Mouse (Mus musculus) MEL (cell line): Measurements from ENCODE around the gene Abhd2. TPM values are rescaled to one million over a fixed set of nuclear protein-coding genes. Genes with fewer than 3 reads are reported as not detected.

Experiments
- DNase-seq: peaks from one replicate; pipeline ENCODE4 v3.0.0; 2011; ENCODE audit warnings: low read depth, low spot score
- H3K27ac ChIP-seq: 2 replicates; pipeline ENCODE4 v1.5.1; 2012; ENCODE audit warnings: low read depth, mild to moderate bottlenecking, control low read depth, low read length, moderate library complexity; ENCODE audit not compliant: control insufficient read depth
- H3K27me3 ChIP-seq, 2 experiments: fragments of 150-350 bp in 1 of 2; sonication (generic) in 1 of 2; 2 replicates each; pipeline ENCODE4 v1.6.1; 2012; ENCODE audit warnings: low read length in 2 of 2, mild to moderate bottlenecking in 2 of 2, improper control_type of control experiment in 1 of 2, moderate library complexity in 1 of 2; ENCODE audit not compliant: insufficient read depth in 2 of 2, control insufficient read depth in 1 of 2
- H3K36me3 ChIP-seq, 2 experiments: 2 replicates each; pipeline ENCODE4 v1.6.1; 2012 to 2014; ENCODE audit warnings: low read length in 2 of 2, improper control_type of control experiment in 1 of 2, inconsistent platforms in 1 of 2, mild to moderate bottlenecking in 1 of 2; ENCODE audit not compliant: insufficient read depth in 2 of 2, control insufficient read depth in 1 of 2
- H3K4me1 ChIP-seq, 2 experiments: fragments of 150-350 bp in 1 of 2; sonication (generic) in 1 of 2; 2 replicates each; pipeline ENCODE4 v1.6.1; 2012; ENCODE audit warnings: low read length in 2 of 2, improper control_type of control experiment in 1 of 2, mild to moderate bottlenecking in 1 of 2; ENCODE audit not compliant: insufficient read depth in 2 of 2, control insufficient read depth in 1 of 2
- H3K4me3 ChIP-seq, 2 experiments: fragments of 150-350 bp in 1 of 2; sonication (generic) in 1 of 2; 2 replicates each; pipeline ENCODE4 v1.5.1; 2012; ENCODE audit warnings: low read depth in 2 of 2, low read length in 2 of 2, mild to moderate bottlenecking in 2 of 2, moderate library complexity in 2 of 2, control low read depth in 1 of 2, improper control_type of control experiment in 1 of 2; ENCODE audit not compliant: control insufficient read depth in 1 of 2, insufficient read depth in 1 of 2
- H3K79me2 ChIP-seq: 2 replicates; pipeline ENCODE4 v1.6.1; 2012; ENCODE audit warnings: mild to moderate bottlenecking, low read length, moderate library complexity; ENCODE audit not compliant: control insufficient read depth, poor library complexity, insufficient read depth
- H3K9ac ChIP-seq: 2 replicates; pipeline ENCODE4 v1.6.1; 2012; ENCODE audit warnings: low read depth, mild to moderate bottlenecking, control low read depth, low read length, moderate library complexity; ENCODE audit not compliant: control insufficient read depth, poor library complexity, severe bottlenecking
- H3K9me3 ChIP-seq: fragments of 150-350 bp; sonication (generic); replicated peaks from 2 replicates; pipeline ENCODE4 v1.6.1; 2012; ENCODE audit warnings: mild to moderate bottlenecking, low read length, improper control_type of control experiment, moderate library complexity; ENCODE audit not compliant: insufficient read depth
- BHLHE40 ChIP-seq: IDR thresholded peaks from 2 replicates; pipeline ENCODE4 v1.6.1; 2012; ENCODE audit warnings: low read depth, mild to moderate bottlenecking, inconsistent platforms, low read length, improper control_type of control experiment, borderline replicate concordance
- CHD1 ChIP-seq: IDR thresholded peaks from 2 replicates; pipeline ENCODE4 v1.6.1; 2012; ENCODE audit warnings: low read depth, mild to moderate bottlenecking, inconsistent platforms, low read length, improper control_type of control experiment
- CHD2 ChIP-seq: IDR thresholded peaks from 2 replicates; pipeline ENCODE4 v1.6.1; 2011; ENCODE audit warnings: low read length, improper control_type of control experiment
- ELF1 ChIP-seq: IDR thresholded peaks from 2 replicates; pipeline ENCODE4 v1.6.1; 2014; ENCODE audit warnings: low read depth, mild to moderate bottlenecking, inconsistent platforms, low read length, improper control_type of control experiment, moderate library complexity
- ETS1 ChIP-seq: IDR thresholded peaks from 2 replicates; pipeline ENCODE4 v1.6.1; 2012; ENCODE audit warnings: low read depth, mild to moderate bottlenecking, inconsistent platforms, low read length, improper control_type of control experiment, moderate library complexity
- GATA1 ChIP-seq: IDR thresholded peaks from 2 replicates; pipeline ENCODE4 v1.6.1; 2011; ENCODE audit warnings: low read depth, low read length, improper control_type of control experiment
- HCFC1 ChIP-seq: IDR thresholded peaks from 2 replicates; pipeline ENCODE4 v1.6.1; 2012; ENCODE audit warnings: low read depth, mild to moderate bottlenecking, inconsistent platforms, low read length, improper control_type of control experiment, moderate library complexity
- JUND ChIP-seq: IDR thresholded peaks from 2 replicates; pipeline ENCODE4 v1.6.1; 2011; ENCODE audit warnings: low read depth, mild to moderate bottlenecking, improper control_type of control experiment, low read length
- KAT2A ChIP-seq: conservative IDR thresholded peaks from 2 replicates; pipeline ENCODE4 v1.6.1; 2012; ENCODE audit warnings: low read depth, low read length, improper control_type of control experiment, inconsistent platforms
- MXI1 ChIP-seq: IDR thresholded peaks from 2 replicates; pipeline ENCODE4 v1.6.1; 2011; ENCODE audit warnings: mild to moderate bottlenecking, low read depth, low read length, improper control_type of control experiment
- MYC ChIP-seq: IDR thresholded peaks from 2 replicates; pipeline ENCODE4 v1.6.1; 2011; ENCODE audit warnings: low read depth, mild to moderate bottlenecking, low read length, improper control_type of control experiment, moderate library complexity
- NRF1 ChIP-seq: IDR thresholded peaks from 2 replicates; pipeline ENCODE4 v1.6.1; 2014; ENCODE audit warnings: low read depth, mild to moderate bottlenecking, inconsistent platforms, low read length, improper control_type of control experiment, moderate library complexity; ENCODE audit not compliant: poor library complexity, insufficient read depth, severe bottlenecking
- POLR2AphosphoS5 ChIP-seq: IDR thresholded peaks from 2 replicates; pipeline ENCODE4 v1.6.1; 2012; ENCODE audit warnings: low read depth, borderline replicate concordance, mild to moderate bottlenecking, inconsistent platforms, low read length, moderate library complexity, mixed read lengths
- SIN3A ChIP-seq: IDR thresholded peaks from 2 replicates; pipeline ENCODE4 v1.6.1; 2012; ENCODE audit warnings: low read length, improper control_type of control experiment, inconsistent platforms
- TAL1 ChIP-seq: IDR thresholded peaks from 2 replicates; pipeline ENCODE4 v1.6.1; 2012; ENCODE audit warnings: mild to moderate bottlenecking, inconsistent platforms, low read length, moderate library complexity, mixed read lengths
- TBP ChIP-seq: IDR thresholded peaks from 2 replicates; pipeline ENCODE4 v1.8.0; 2011; ENCODE audit warnings: low read depth, low read length, improper control_type of control experiment
- TCF12 ChIP-seq: IDR thresholded peaks from 2 replicates; pipeline ENCODE4 v1.6.1; 2014; ENCODE audit warnings: low read depth, mild to moderate bottlenecking, inconsistent platforms, low read length, improper control_type of control experiment, moderate library complexity
- UBTF ChIP-seq: IDR thresholded peaks from 2 replicates; pipeline ENCODE4 v1.6.1; 2012; ENCODE audit warnings: low read depth, mild to moderate bottlenecking, inconsistent platforms, low read length, improper control_type of control experiment, moderate library complexity, borderline replicate concordance; ENCODE audit not compliant: insufficient read depth
- USF1 ChIP-seq: IDR thresholded peaks from 2 replicates; pipeline ENCODE4 v1.6.1; 2014; ENCODE audit warnings: low read depth, mild to moderate bottlenecking, inconsistent platforms, low read length, improper control_type of control experiment, moderate library complexity
- USF2 ChIP-seq, 2 experiments: IDR thresholded peaks; 2 replicates each; pipeline ENCODE4 v1.6.1; 2011 to 2012; ENCODE audit warnings: improper control_type of control experiment in 2 of 2, low read length in 2 of 2, borderline replicate concordance in 1 of 2, inconsistent platforms in 1 of 2, low read depth in 1 of 2, mild to moderate bottlenecking in 1 of 2; ENCODE audit not compliant: insufficient read depth in 1 of 2
- ZMIZ1 ChIP-seq: IDR thresholded peaks from 2 replicates; pipeline ENCODE4 v1.6.1; 2012; ENCODE audit warnings: low read depth, mild to moderate bottlenecking, inconsistent platforms, low read length, improper control_type of control experiment, moderate library complexity
- polyA plus RNA-seq, 2 experiments: library from polyadenylated mRNA; stranded (reverse) in 1 of 2; unstranded in 1 of 2; fragments of >175 nt in 1 of 2; fragments of >200 nt in 1 of 2; gene quantifications; 2 replicates each; pipeline versions ENCODE4 v1.2.1 to v1.2.4; 2012; ENCODE audit warnings: low replicate concordance in 2 of 2, low read depth in 1 of 2; ENCODE audit not compliant: insufficient read length in 2 of 2, insufficient read depth in 1 of 2, missing spikeins in 1 of 2
- total RNA-seq: library from RNA; depleted of rRNA; stranded (reverse); fragments of 300-350 nt; gene quantifications from 2 replicates; pipeline ENCODE4 v1.2.3, GENCODE M21; 2012

Abhd2 gene
- total and polyA plus RNA-seq, 3 experiments, result 13.6 to 32.0 TPM; not detected in 1

DNA sequence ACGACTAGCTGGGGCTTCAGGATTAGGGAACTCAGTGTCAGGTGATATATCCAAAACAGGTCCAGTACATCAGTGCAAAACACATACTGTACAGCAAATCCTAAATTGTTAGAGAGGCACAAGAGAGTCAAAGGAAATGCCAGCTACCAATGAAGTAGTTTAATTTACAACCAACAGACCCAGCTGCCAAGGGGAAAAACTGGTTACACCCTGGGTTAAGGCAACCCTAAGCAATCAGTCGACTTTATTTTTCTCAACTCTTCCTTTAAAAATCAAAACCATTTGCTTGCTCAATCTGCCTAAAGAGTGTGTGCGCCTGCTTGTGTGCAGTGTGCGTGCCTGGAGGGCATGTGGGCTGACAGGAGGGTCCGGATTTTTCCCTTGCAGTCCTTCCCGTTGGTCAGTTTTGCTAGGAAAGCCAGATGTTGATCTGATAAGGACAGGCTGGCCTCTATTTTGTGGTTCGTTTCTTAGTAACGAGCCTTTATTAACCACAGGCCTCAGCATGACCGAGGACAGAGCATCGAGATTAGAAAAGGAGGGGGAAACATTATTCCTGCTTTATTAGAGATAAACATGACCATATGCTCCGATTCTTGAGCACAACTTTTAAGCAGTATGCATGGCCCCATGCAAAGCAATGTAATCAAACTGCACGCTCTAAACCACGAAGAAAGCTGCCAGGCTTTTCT is 45.3 kb downstream of the Abhd2 start:
- Histone ChIP-seq H3K27me3 (no peaks in the 10 kb centered on the region), H3K9me3 (no peaks in the 10 kb centered on the region), H3K4me3 (no peak overlapping the region), H3K4me1 (peaks cover 8 to 10% of the 10 kb centered on the region in 2 experiments), H3K36me3 (peaks cover 0 to 9% of the 10 kb centered on the region in 2 experiments; a peak in 3 of 4 replicates), H3K9ac (no peak overlapping the region), H3K27ac (no peak overlapping the region), H3K79me2 (0 out of 2 replicates have a peak, but pooled peaks cover 1% of the 10 kb centered on the region)
- TF ChIP-seq USF1 (no peak), NRF1 (no peak), POLR2AphosphoS5 (no peak), BHLHE40 (no peak), JUND (no peak), ZMIZ1 (no peak), CHD2 (no peak), CHD1 (no peak), UBTF (no peak), TCF12 (no peak), GATA1 (no peak), TBP (no peak), SIN3A (no peak), TAL1 (no peak), KAT2A (no peak), MYC (no peak), USF2 (IDR thresholded peaks at IDR 0.05; ENCODE audit: borderline replicate concordance in 1 of 2, insufficient read depth in 1 of 2, low read depth in 1 of 2, low read length in 2 of 2) (no peak)
- no peak for DNase-seq

DNA sequence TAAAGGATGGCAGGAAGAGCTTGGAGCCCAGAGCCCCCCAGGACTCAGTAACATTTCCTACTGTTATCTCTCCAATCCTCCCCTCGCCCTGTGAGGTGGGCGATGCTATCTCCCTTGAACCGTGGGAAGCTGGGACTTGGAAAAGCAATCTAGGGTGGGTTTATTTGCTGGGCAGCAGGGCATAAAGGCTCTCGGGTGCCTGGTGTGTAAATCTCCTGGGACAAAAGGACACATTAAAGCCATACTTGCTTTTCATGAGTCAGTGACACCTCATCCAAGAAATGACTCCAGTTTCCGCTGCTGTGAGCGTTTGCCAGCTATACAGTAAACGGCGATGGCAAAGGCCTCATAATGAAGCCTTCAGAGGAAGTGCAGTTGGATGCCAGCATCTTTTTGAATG is 50.9 kb downstream of the Abhd2 start:
- Histone ChIP-seq H3K36me3 (peaks cover 0 to 7% of the 10 kb centered on the region in 2 experiments; a peak in 2 of 4 replicates), H3K79me2 (no peaks in the 10 kb centered on the region), H3K9ac (no peak overlapping the region), H3K27me3 (no peaks in the 10 kb centered on the region)
- no peak for DNase-seq
- TF ChIP-seq TCF12 (no peak), UBTF (no peak), JUND (no peak), TAL1 (no peak), USF1 (no peak), ELF1 (no peak), ETS1 (no peak), BHLHE40 (no peak), MYC (no peak), MXI1 (no peak), HCFC1 (no peak)
- TF ChIP-seq, all 39 proteins: peak for 0
- H3K4me3 ChIP-seq, result no peak overlapping the region
- H3K4me1 ChIP-seq, result no peaks in the 10 kb centered on the region
- no peak overlapping the region for H3K27ac ChIP-seq
- H3K9me3 ChIP-seq, result no peaks in the 10 kb centered on the region
